ENCODE assay signal across 21 mouse cellular contexts in the genomic region with DNA sequence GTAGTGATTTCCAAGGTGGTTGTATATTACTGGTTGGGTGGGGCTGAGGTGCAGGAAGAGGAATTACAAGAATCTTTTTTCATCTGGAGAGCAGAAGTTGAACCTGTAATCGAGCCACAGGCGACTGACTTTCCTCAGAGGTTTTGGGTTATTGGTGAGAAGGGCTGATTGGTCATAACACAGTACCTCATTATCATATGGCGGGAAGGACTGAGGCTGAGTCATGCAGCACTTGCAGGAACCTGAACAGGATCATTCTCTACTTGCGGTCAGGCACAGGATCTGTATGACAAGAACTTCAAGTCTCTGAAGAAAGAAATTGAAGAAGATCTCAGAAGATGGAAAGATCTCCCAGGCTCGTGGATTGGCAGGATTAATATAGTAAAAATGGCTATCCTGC. TPM values are rescaled to one million over a fixed set of nuclear protein-coding genes. Genes with fewer than 3 reads are reported as not detected.
A peak's percentile ranks its signal among the peaks of the same experiment; 100 is the strongest.
DNase-seq lines count a peak whose midpoint lies in the region; TF ChIP-seq lines count a peak whose summit lies in the region.
"Had no signal": no experiment of that assay in that cellular context is flagged by ENCODE, and none has a peak within 500 bp of the region (broad histone marks: within the 10 kb centered on the region; RNA-seq: fewer than 3 reads in every experiment).

No protein-coding gene starts in this region.

- H3K36me3 ChIP-seq in CH12.LX (replicated peaks in 1 of 2; ENCODE audit: control insufficient read depth in 1 of 2, insufficient read depth in 1 of 2, low read length in 1 of 2) (no peaks in the 10 kb centered on the region), MEL (ENCODE audit: control insufficient read depth in 1 of 2, insufficient read depth in 2 of 2, low read length in 2 of 2) (no peaks in the 10 kb centered on the region)
- H3K36me3 ChIP-seq: embryonic facial prominence, embryonic 13.5 days; embryonic facial prominence, embryonic 15.5 days; forebrain, embryonic 10.5 days; forebrain, embryonic 12.5 days had no signal

- no peak overlapping the region for H3K4me2 ChIP-seq in CH12.LX (ENCODE audit: insufficient read depth, low read depth, poor library complexity, severe bottlenecking)
- H3K4me2 ChIP-seq: embryonic facial prominence, embryonic 13.5 days; embryonic facial prominence, embryonic 15.5 days; forebrain, embryonic 12.5 days had no signal

- H3K27ac ChIP-seq in CH12.LX (ENCODE audit: insufficient read depth, low read depth) (no peak overlapping the region), MEL (ENCODE audit: control insufficient read depth, low read depth, low read length) (no peak overlapping the region)
- H3K27ac ChIP-seq: embryonic facial prominence, embryonic 13.5 days; embryonic facial prominence, embryonic 15.5 days; forebrain, embryonic 10.5 days; forebrain, embryonic 12.5 days had no signal

- TF ChIP-seq POLR2A in CH12.LX (IDR thresholded peaks at IDR 0.05; ENCODE audit: low read depth, low read length) (no peak), MEL (IDR thresholded peaks at IDR 0.05; ENCODE audit: control insufficient read depth in 1 of 2, insufficient read depth in 1 of 2, low read depth in 1 of 2, low read length in 2 of 2, poor library complexity in 1 of 2) (no peak)

- peak; percentile 65 for DNase-seq in 416B (ENCODE audit: low read depth)
- peak; percentile 2 for DNase-seq in CH12.LX (ENCODE audit: extremely low read depth)
- DNase-seq in MEL (ENCODE audit: low read depth, low spot score) = peak; percentile 37
- DNase-seq in cerebellum, adult 11-12 months = no peak
- no peak for DNase-seq in left cerebral cortex, postnatal 36 days (ENCODE audit: low spot score in 2 of 2)
- no peak for DNase-seq in right cerebral cortex, postnatal 14 days
- DNase-seq: adrenal gland, adult 8-10 months; adrenal gland, postnatal 14 days; adrenal gland, postnatal 36 days; B cell, adult 2 months; cerebellum, adult 18-20 months; cerebellum, adult 8-10 months; cerebellum, adult 9-11 months; cerebellum, postnatal 14 days; cerebellum, postnatal 36 days; embryo, embryonic 11 days had no signal

- in situ Hi-C loops in CH12.LX (cut with MboI; ENCODE audit: low pct_ligation_motif_present, low pct_unique_long_range_greater_than_20kb, low sequenced_read_pairs) = no loop called here

- TF ChIP-seq RAD21 in CH12.LX (IDR thresholded peaks at IDR 0.05; ENCODE audit: low read depth, low read length) (no peak), MEL (IDR thresholded peaks at IDR 0.05; ENCODE audit: low read depth, low read length) (no peak)

- TF ChIP-seq CTCF in CH12.LX (conservative IDR thresholded peaks at IDR 0.05 in 1 of 2, IDR thresholded peaks at IDR 0.05 in 1 of 2; ENCODE audit: low read depth in 2 of 2, low read length in 2 of 2) (no peak), MEL (IDR thresholded peaks at IDR 0.05 in 2 of 3, conservative IDR thresholded peaks at IDR 0.05 in 1 of 3; ENCODE audit: control insufficient read depth in 1 of 3, insufficient read depth in 1 of 3, low read depth in 2 of 3, low read length in 3 of 3, poor library complexity in 1 of 3, severe bottlenecking in 1 of 3) (no peak)

- intact Hi-C loops in left cerebral cortex, postnatal 36 days (cut with DNase I) = no loop called here

- H3K4me1 ChIP-seq in CH12.LX (ENCODE audit: control insufficient read depth in 1 of 2, insufficient read depth in 2 of 2) (no peaks in the 10 kb centered on the region), MEL (ENCODE audit: control insufficient read depth in 1 of 2, insufficient read depth in 2 of 2, low read length in 2 of 2) (no peaks in the 10 kb centered on the region)
- H3K4me1 ChIP-seq: embryonic facial prominence, embryonic 13.5 days; forebrain, embryonic 10.5 days; forebrain, embryonic 12.5 days had no signal

- no peaks in the 10 kb centered on the region for H3K79me2 ChIP-seq in CH12.LX (replicated peaks; ENCODE audit: control insufficient read depth, extremely low read depth, insufficient read depth, poor library complexity, severe bottlenecking)
- H3K79me2 ChIP-seq in MEL (ENCODE audit: control insufficient read depth, insufficient read depth, low read length, poor library complexity) = no peaks in the 10 kb centered on the region

- no peak for TF ChIP-seq EP300 in CH12.LX (IDR thresholded peaks at IDR 0.05; ENCODE audit: low read length)
- no peak for TF ChIP-seq EP300 in MEL (IDR thresholded peaks at IDR 0.05; ENCODE audit: low read depth in 1 of 2, low read length in 2 of 2)

- H3K27me3 ChIP-seq in CH12.LX (replicated peaks) (no peaks in the 10 kb centered on the region), MEL (ENCODE audit: control insufficient read depth in 1 of 2, insufficient read depth in 2 of 2, low read length in 2 of 2) (no peaks in the 10 kb centered on the region)
- H3K27me3 ChIP-seq: embryonic facial prominence, embryonic 13.5 days; embryonic facial prominence, embryonic 15.5 days; forebrain, embryonic 12.5 days had no signal

- H3K4me3 ChIP-seq in CH12.LX (replicated peaks in 1 of 3; ENCODE audit: low read depth in 2 of 3, low read length in 2 of 3, poor library complexity in 1 of 3) (no peak overlapping the region), MEL (ENCODE audit: control insufficient read depth in 1 of 2, insufficient read depth in 1 of 2, low read depth in 2 of 2, low read length in 2 of 2) (no peak overlapping the region)
- H3K4me3 ChIP-seq: embryonic facial prominence, embryonic 13.5 days; embryonic facial prominence, embryonic 15.5 days; erythroblast, embryonic 14.5 days; forebrain, embryonic 10.5 days; forebrain, embryonic 12.5 days had no signal

- H3K9ac ChIP-seq in CH12.LX (ENCODE audit: insufficient read depth, low read depth) (no peak overlapping the region), MEL (ENCODE audit: control insufficient read depth, low read depth, low read length, poor library complexity, severe bottlenecking) (no peak overlapping the region)
- H3K9ac ChIP-seq: embryonic facial prominence, embryonic 13.5 days; embryonic facial prominence, embryonic 15.5 days; forebrain, embryonic 12.5 days had no signal

- no peaks in the 10 kb centered on the region for H3K9me3 ChIP-seq in CH12.LX (replicated peaks; ENCODE audit: low read length)
- H3K9me3 ChIP-seq in MEL (replicated peaks; ENCODE audit: insufficient read depth, low read length) = no peaks in the 10 kb centered on the region
- H3K9me3 ChIP-seq: embryonic facial prominence, embryonic 13.5 days; embryonic facial prominence, embryonic 15.5 days; forebrain, embryonic 10.5 days; forebrain, embryonic 12.5 days had no signal

- dilution Hi-C loops in CH12.LX (cut with MboI; ENCODE audit: extremely low pct_ligation_motif_present, extremely low pct_unique_long_range_greater_than_20kb, low sequenced_read_pairs) = no loop called here

TF ChIP-seq in CH12.LX, 34 proteins besides CTCF, POLR2A, EP300 and RAD21:
- TF ChIP-seq TCF12 (IDR thresholded peaks at IDR 0.05; ENCODE audit: low read depth, low read length) = no peak
- TF ChIP-seq UBTF (IDR thresholded peaks at IDR 0.05; ENCODE audit: low read depth, low read length) = no peak
- TF ChIP-seq E2F4 (IDR thresholded peaks at IDR 0.05; ENCODE audit: insufficient replicate concordance, low read depth, low read length) = peak; percentile 88; the same call in 1 of the 2 replicates

TF ChIP-seq in MEL, 35 proteins besides CTCF, POLR2A, EP300 and RAD21:
- no peak for TF ChIP-seq SIN3A (IDR thresholded peaks at IDR 0.05; ENCODE audit: low read length)
- TF ChIP-seq TAL1 (IDR thresholded peaks at IDR 0.05; ENCODE audit: low read length) = no peak
- TF ChIP-seq GABPA (IDR thresholded peaks at IDR 0.05; ENCODE audit: low read depth, low read length) = no peak
- TF ChIP-seq JUND (IDR thresholded peaks at IDR 0.05; ENCODE audit: low read depth, low read length) = no peak
- TF ChIP-seq POLR2AphosphoS5 (IDR thresholded peaks at IDR 0.05; ENCODE audit: borderline replicate concordance, low read depth, low read length) = no peak
- no peak for TF ChIP-seq MEF2A (IDR thresholded peaks at IDR 0.05; ENCODE audit: extremely low read depth, insufficient replicate concordance, low read depth, low read length, poor library complexity, severe bottlenecking)
- TF ChIP-seq MAZ (IDR thresholded peaks at IDR 0.05; ENCODE audit: low read depth, low read length) = no peak
- TF ChIP-seq CHD2 (IDR thresholded peaks at IDR 0.05; ENCODE audit: low read length) = no peak
- TF ChIP-seq ZKSCAN1 (IDR thresholded peaks at IDR 0.05; ENCODE audit: low read depth, low read length) = no peak
- TF ChIP-seq BHLHE40 (IDR thresholded peaks at IDR 0.05; ENCODE audit: borderline replicate concordance, low read depth, low read length) = no peak
- TF ChIP-seq ZC3H11A (IDR thresholded peaks at IDR 0.05; ENCODE audit: low read depth, low read length) = no peak
- TF ChIP-seq MXI1 (IDR thresholded peaks at IDR 0.05; ENCODE audit: low read depth, low read length) = no peak

RNA-seq across cellular contexts. Expression of gene Lsm6, which starts 23.6 kb away (rescaled TPM):
- total RNA-seq in CH12.LX (2012; rRNA removed) (67.7 and 99.8 TPM in 2 replicates), CH12.LX (2014; rRNA removed) (60.0 and 76.5 TPM in 2 replicates), MEL (2012; rRNA removed) (107 and 109 TPM in 2 replicates)
- polyA plus RNA-seq in CH12.LX (2012; ENCODE audit: insufficient read length, low read depth) (186 and 262 TPM in 2 replicates), MEL (2012; ENCODE audit: insufficient read depth in 1 of 2, insufficient read length in 2 of 2, low read depth in 1 of 2, low replicate concordance in 2 of 2, missing spikeins in 1 of 2) (100 to 1,000 TPM in 1 of 2 experiments, not detected in 1; 172 TPM)
- total RNA-seq in left cerebral cortex, postnatal 36 days (2021) = 10 to 100 TPM; 49.1 to 56.8 TPM

Comparison
In these comparisons a context has a peak if more than half of its experiments do, and no peak if none do; other contexts are left out.
1. DNase-seq: peak in 416B (single experiment), CH12.LX (single experiment) and MEL (single experiment); none in cerebellum, adult 11-12 months (single experiment), left cerebral cortex, postnatal 36 days (0 of 2) and right cerebral cortex, postnatal 14 days (single experiment).